Mouse (Mus musculus) mature B cell (primary cell): Measurements from ENCODE around the gene Olfr1248.
"Not testable (repeated sequence)": the region's sequence is repeated elsewhere in the genome, so short reads cannot be mapped to it uniquely, and the experiment has no call there.

Experiments used
- in situ Hi-C: fragments of 300-500 bp; cut with MboI; formaldehyde crosslinking; loops from 2 replicates; pipeline ENCODE4 v1.14.3; 2019

The Olfr1248 gene

GRCm38 (mm10) chr2:89618145-89618544 lies at the start of gene Olfr1248:
Gene Olfr1248 (minus strand): TSS chr2:89618245.
- in situ Hi-C loops, result not testable (repeated sequence)

DNA sequence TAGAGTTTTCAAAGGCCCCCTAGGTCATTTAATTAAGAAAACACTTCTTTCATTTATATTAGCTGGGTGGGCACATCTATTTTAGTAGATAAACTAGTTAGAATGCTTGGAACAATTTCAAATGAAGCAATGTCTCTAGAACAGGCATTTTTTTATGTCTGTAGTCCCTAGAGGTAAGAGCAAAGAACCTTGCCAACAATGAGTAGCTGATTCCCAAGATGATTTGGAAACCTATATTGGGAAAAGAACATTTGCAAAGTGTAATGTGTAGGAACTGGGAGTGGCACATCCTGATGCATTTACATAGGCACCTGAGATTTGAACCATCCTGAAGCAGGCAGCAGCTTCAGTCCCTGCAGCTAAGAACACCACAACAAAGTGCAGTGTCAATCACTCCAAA lies 43.3 kb upstream of the Olfr1248 start, which contains the start of gene Olfr1250:
Olfr1250 (minus strand) TSS at position 101 of the 400 bp plus-strand sequence.
- in situ Hi-C loops, result no loop called here

DNA sequence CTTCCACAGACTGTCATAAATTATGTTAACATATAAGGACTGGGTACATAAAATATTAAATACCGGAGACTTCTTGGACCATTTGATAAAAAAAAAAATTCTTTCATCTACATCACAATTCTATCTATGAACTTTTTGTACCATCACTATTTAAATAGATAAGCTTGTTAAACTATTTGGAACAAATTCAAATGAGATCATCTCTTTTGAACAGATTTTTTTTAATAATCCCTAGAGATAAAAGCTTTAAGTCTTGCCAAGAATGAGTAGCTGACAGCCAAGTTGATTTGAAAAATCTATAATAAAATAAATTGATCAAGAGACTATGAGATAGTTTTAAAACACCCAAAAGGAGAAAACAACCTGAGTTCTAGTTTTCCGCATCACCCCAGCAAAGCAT lies 16.8 kb upstream of the Olfr1248 start, which contains the start of gene Olfr1249:
Olfr1249 (minus strand) TSS at position 101 of the 400 bp plus-strand sequence.
- in situ Hi-C loops, result no loop called here

GRCm38 (mm10) chr2:89614030-89614429 lies 4.0 kb downstream of the Olfr1248 start, which contains the start of gene Olfr1247:
Gene Olfr1247 (minus strand): TSS chr2:89614130.
- in situ Hi-C loops, result no loop called here

DNA sequence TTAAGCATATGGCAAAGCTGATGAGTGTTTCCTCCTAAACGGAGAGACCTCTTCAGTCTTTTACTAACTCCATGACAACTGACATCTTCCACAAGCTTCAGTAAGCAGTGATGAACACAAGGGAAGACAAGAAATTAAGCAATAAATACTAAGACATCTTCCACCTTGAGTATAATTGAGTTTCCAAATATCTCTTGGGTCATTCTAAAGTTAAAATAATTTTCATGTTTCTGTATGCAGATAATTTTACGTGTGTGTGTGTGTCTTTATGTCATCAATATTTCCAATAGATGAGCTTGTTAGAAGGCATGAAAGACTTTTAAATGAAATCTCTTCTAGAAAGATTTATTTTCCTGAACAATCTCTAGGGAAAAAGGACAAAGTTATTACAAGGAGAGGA lies 25.0 kb downstream of the Olfr1248 start, which contains the start of gene Olfr1246:
Olfr1246 (minus strand) TSS at position 101 of the 400 bp plus-strand sequence.
- in situ Hi-C loops, result no loop called here

- in situ Hi-C loops, result no loop called here
Observed at GRCm38 (mm10) chr2:89578347-89578746, 39.7 kb downstream of the Olfr1248 start, which contains the start of gene Olfr1245. Gene Olfr1245 (minus strand): TSS chr2:89578447.
